Mouse (Mus musculus) forebrain, embryonic 12.5 days (tissue): ENCODE data around the gene Dock1. TPM values are rescaled to one million over a fixed set of nuclear protein-coding genes. Genes with fewer than 3 reads are reported as not detected.

Experiments
- ATAC-seq: fragments of 200-750 bp; cut with Nextera tagmentation; 2 replicates; pipeline ENCODE4 v1.8.0; 2017; ENCODE audit warnings: moderate TSS enrichment; ENCODE audit not compliant: low FRiP score
- H3K27ac ChIP-seq: fragments of 300-500 bp; sonication (generic); 2 replicates; pipeline ENCODE4 v1.5.1; 2016; ENCODE audit warnings: mild to moderate bottlenecking
- H3K27me3 ChIP-seq: fragments of 300-500 bp; sonication (generic); 2 replicates; pipeline ENCODE4 v1.6.1; 2016; ENCODE audit warnings: mild to moderate bottlenecking
- H3K36me3 ChIP-seq: fragments of 300-500 bp; sonication (generic); replicated peaks from 2 replicates; pipeline ENCODE4 v1.6.1; 2016; ENCODE audit warnings: mild to moderate bottlenecking
- H3K4me1 ChIP-seq: fragments of 300-500 bp; sonication (generic); 2 replicates; pipeline ENCODE4 v1.6.1; 2016
- H3K4me2 ChIP-seq: fragments of 300-500 bp; sonication (generic); 2 replicates; pipeline ENCODE4 v1.6.1; 2016; ENCODE audit warnings: mild to moderate bottlenecking, moderate library complexity
- H3K4me3 ChIP-seq: fragments of 300-500 bp; sonication (generic); replicated peaks from 2 replicates; pipeline ENCODE4 v1.5.1; 2016; ENCODE audit warnings: mild to moderate bottlenecking
- H3K9ac ChIP-seq: fragments of 300-500 bp; sonication (generic); 2 replicates; pipeline ENCODE4 v1.6.1; 2016; ENCODE audit warnings: mild to moderate bottlenecking
- H3K9me3 ChIP-seq: fragments of 300-500 bp; sonication (generic); 2 replicates; pipeline ENCODE4 v1.6.1; 2016
- WGBS: fragments of 180-500 bp; shearing (Covaris S2); methylation state at CpG from one replicate; pipeline ENCODE4 v1.1.7; 2016; 5-methylcytosine and 5-hydroxymethylcytosine counted together
- polyA plus RNA-seq: library from polyadenylated mRNA; unstranded; fragments of >200 nt; fragmentation: Nextera tagmentation; extraction: Ambion mirVana; gene quantifications from 2 replicates; pipeline ENCODE4 v1.2.1, GENCODE M21; 2016

The Dock1 gene
- polyA plus RNA-seq, 1 experiment from 2014 or later = 24.4 TPM

- 85% methylated on average over 15 of the region's 15 CpGs for WGBS
- H3K4me3 ChIP-seq = no peak overlapping the region
- H3K9me3 ChIP-seq = no peaks in the 10 kb centered on the region
- ATAC-seq = no peak
- H3K27me3 ChIP-seq = no peaks in the 10 kb centered on the region
- no peak overlapping the region for H3K27ac ChIP-seq
- no peak overlapping the region for H3K9ac ChIP-seq
- no peak overlapping the region for H3K4me2 ChIP-seq
- peaks cover 19% of the 10 kb centered on the region for H3K4me1 ChIP-seq
- peaks cover 8% of the 10 kb centered on the region; the same call in 1 of the 2 replicates for H3K36me3 ChIP-seq
These were observed 102.6 kb downstream of the Dock1 start for GRCm38 (mm10) chr7:134772867-134773590.

DNA sequence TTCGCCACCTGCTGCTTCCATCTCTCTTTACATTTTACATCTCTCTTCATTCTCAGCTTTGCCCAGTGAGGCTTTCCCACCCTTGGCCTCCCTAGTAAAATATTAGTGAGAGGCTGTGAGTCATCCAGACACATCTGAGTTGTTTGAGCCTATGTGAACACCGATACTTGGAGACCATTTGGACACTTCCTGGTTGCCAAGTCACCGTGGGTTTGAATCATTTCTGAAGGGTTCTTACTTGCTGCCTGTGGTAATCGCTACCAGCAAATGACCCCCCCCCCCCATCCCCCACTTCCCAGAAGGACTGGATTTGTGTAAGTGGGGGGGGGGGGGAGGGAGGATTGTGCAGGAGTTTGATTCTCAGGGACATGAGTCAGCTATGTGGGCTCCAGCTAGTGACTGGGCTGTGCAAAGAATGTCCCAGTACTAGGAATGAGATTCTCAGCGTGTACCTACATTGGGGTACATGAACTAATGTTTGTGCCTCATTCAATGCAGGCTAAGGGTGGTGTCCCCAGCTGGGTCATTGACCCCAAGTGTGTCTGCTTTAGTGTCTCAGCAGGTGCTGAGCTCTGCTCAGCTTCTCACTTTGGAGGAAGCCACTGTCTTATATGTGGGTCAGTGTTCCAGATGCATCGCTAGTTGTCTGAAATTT is 103.4 kb downstream of the Dock1 start:
- peak overlapping the region; percentile 76 for H3K27ac ChIP-seq
- WGBS = 74% methylated on average over 6 of the region's 6 CpGs
- no peak overlapping the region for H3K4me2 ChIP-seq

DNA sequence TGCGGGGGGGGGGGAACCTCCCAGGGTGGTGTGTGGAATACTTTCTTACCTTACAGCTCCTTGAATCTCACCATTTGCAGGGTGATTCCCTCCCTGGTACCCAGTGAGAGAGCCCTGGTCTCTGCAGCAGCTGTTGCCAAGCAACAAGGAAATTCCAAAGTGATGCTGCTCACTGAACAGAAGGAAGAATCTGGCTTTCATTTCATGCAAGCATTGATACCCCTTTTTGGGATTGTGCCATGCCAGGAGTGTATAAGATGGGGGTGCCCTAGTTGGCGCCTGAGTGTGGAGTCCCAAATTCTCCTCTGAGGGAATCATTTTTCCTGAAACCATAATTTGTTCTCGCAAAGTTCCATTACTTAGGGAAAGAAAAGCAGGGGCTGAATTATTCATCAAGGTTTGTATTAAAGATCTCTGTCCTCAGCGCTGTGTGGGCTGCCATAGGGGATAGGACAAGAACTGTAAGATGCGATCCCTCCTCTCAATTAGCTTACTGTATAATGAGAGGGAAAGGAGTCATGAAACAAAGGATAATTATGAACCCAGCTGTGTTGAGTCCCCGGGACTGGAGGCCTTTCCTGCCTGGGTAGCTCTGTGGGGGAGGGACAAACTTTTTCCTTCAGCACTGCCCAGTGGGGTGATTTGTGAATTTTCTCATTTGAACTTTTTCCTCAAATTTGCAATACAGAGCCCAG is 104.2 kb downstream of the Dock1 start:
- H3K9me3 ChIP-seq = no peaks in the 10 kb centered on the region
- peak overlapping the region; percentile 17; the same call in 1 of the 2 replicates for H3K4me2 ChIP-seq
- peak; percentile 76 for ATAC-seq
- 38% methylated on average over 6 of the region's 6 CpGs for WGBS
- no peak overlapping the region for H3K4me3 ChIP-seq
- no peaks in the 10 kb centered on the region for H3K27me3 ChIP-seq
- no peak overlapping the region for H3K9ac ChIP-seq
- H3K36me3 ChIP-seq = peaks cover 6% of the 10 kb centered on the region; the same call in 1 of the 2 replicates
- peaks cover 19% of the 10 kb centered on the region for H3K4me1 ChIP-seq
- H3K27ac ChIP-seq = peak overlapping the region; percentile 76

More for the DNA sequence above, 103.4 kb downstream of the Dock1 start:
- peak; percentile 50 for ATAC-seq
- Histone ChIP-seq H3K27me3 (no peaks in the 10 kb centered on the region), H3K4me1 (peaks cover 19% of the 10 kb centered on the region), H3K4me3 (no peak overlapping the region), H3K36me3 (peaks cover 6% of the 10 kb centered on the region; the same call in 1 of the 2 replicates), H3K9ac (no peak overlapping the region), H3K9me3 (no peaks in the 10 kb centered on the region)

GRCm38 (mm10) chr7:134775671-134776070 is 105.2 kb downstream of the Dock1 start:
- 81% methylated on average over 10 of the region's 10 CpGs for WGBS
- H3K4me2 ChIP-seq = no peak overlapping the region
- no peak overlapping the region for H3K9ac ChIP-seq
- no peak overlapping the region for H3K27ac ChIP-seq
- no peaks in the 10 kb centered on the region for H3K27me3 ChIP-seq
- 0 out of 2 replicates have a peak, but pooled peaks cover 6% of the 10 kb centered on the region for H3K36me3 ChIP-seq
- no peak for ATAC-seq
- H3K9me3 ChIP-seq = no peaks in the 10 kb centered on the region
- peaks cover 19% of the 10 kb centered on the region for H3K4me1 ChIP-seq
- H3K4me3 ChIP-seq = no peak overlapping the region

DNA sequence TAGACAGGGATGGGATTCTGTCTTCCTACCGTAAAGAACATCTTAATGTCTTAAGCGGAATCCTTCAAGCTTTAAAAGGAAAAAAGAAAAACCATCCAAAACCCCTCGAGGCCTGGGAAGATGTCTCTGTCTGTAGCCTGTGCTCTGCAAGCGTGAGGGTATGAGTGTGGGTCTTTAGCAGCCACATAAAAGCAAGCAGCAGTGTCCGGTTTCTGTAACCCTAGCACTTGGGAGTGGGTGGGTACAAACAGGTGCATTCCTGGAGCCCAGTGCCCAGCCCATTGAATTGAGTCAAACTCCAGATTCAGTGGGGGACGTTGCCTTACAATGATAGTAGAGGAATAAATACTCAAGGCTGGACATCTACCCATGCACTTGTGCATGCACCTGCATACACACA is 105.9 kb downstream of the Dock1 start:
- no peak for ATAC-seq
- H3K9me3 ChIP-seq = no peaks in the 10 kb centered on the region
- no peak overlapping the region for H3K9ac ChIP-seq
- 79% methylated on average over 6 of the region's 6 CpGs for WGBS
- no peaks in the 10 kb centered on the region for H3K27me3 ChIP-seq
- no peak overlapping the region for H3K4me2 ChIP-seq
- no peak overlapping the region for H3K4me3 ChIP-seq
- H3K36me3 ChIP-seq = 0 out of 2 replicates have a peak, but pooled peaks cover 6% of the 10 kb centered on the region
- peaks cover 19% of the 10 kb centered on the region for H3K4me1 ChIP-seq
- no peak overlapping the region for H3K27ac ChIP-seq

- Histone ChIP-seq H3K36me3 (0 out of 2 replicates have a peak, but pooled peaks cover 2% of the 10 kb centered on the region), H3K4me2 (no peak overlapping the region), H3K9me3 (no peaks in the 10 kb centered on the region), H3K27me3 (no peaks in the 10 kb centered on the region), H3K27ac (no peak overlapping the region), H3K4me3 (no peak overlapping the region), H3K4me1 (peaks cover 7% of the 10 kb centered on the region), H3K9ac (no peak overlapping the region)
- 97% methylated on average over 3 of the region's 3 CpGs for whole genome bisulfite sequencing
- ATAC-seq = no peak
These were observed 109.3 kb downstream of the Dock1 start for GRCm38 (mm10) chr7:134779761-134780160.

DNA sequence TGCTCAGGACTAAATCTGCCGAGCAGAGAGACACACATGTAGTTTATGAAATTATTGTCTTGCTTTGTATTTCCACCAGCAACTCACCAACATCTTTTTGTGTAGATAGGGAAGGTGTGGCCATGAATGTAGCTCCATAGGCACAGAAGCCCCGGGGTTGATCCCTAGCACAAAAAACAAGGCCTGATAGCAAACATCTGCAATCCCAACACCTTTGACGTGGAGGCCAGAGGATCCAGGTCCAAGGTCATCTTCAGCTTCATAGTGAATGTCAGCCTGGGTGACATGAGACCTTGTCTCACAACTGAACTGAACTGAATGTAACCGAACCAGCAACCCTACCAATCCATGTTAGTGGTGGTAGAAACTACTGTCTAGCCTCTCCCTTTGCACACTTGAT is 116.7 kb downstream of the Dock1 start:
- no peak for ATAC-seq
- H3K4me2 ChIP-seq = no peak overlapping the region
- H3K9ac ChIP-seq = no peak overlapping the region
- H3K27me3 ChIP-seq = no peaks in the 10 kb centered on the region
- H3K9me3 ChIP-seq = no peaks in the 10 kb centered on the region
- H3K27ac ChIP-seq = no peak overlapping the region
- H3K36me3 ChIP-seq = 0 out of 2 replicates have a peak, but pooled peaks cover 3% of the 10 kb centered on the region
- no peak overlapping the region for H3K4me3 ChIP-seq
- H3K4me1 ChIP-seq = 0 out of 2 replicates have a peak, but pooled peaks cover 2% of the 10 kb centered on the region
- 90% methylated on average over 4 of the region's 4 CpGs for WGBS

DNA sequence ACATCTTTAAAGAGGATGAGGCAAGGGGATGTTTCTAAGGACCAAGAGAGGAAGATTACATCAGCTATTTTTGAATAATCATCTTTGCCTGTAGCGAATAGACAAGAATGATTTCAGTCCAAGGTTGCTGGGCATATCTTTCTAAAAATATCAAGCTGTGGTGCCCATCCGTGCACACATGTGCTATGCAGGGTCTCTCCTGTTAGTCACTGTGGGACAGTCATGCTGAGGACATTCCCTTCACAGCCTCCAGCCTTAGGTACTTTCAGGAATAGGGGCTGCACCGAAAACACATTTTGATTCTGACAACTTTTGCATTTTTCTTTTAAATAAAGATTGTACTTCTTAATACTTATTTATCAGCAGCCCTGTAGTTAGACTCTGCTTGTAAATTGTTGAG is 124.4 kb downstream of the Dock1 start:
- WGBS = 95% methylated on average over 3 of the region's 3 CpGs
- Histone ChIP-seq H3K36me3 (0 out of 2 replicates have a peak, but pooled peaks cover 3% of the 10 kb centered on the region), H3K27ac (no peak overlapping the region)

GRCm38 (mm10) chr7:134800079-134800478 is 129.6 kb downstream of the Dock1 start:
- Histone ChIP-seq H3K9ac (no peak overlapping the region), H3K36me3 (0 out of 2 replicates have a peak, but pooled peaks cover 5% of the 10 kb centered on the region), H3K4me1 (no peaks in the 10 kb centered on the region), H3K9me3 (no peaks in the 10 kb centered on the region), H3K4me3 (no peak overlapping the region), H3K4me2 (no peak overlapping the region), H3K27ac (no peak overlapping the region), H3K27me3 (no peaks in the 10 kb centered on the region)
- ATAC-seq = no peak
- WGBS = 67% methylated on average over 4 of the region's 4 CpGs

More for the DNA sequence above, 124.4 kb downstream of the Dock1 start:
- ATAC-seq = no peak
- Histone ChIP-seq H3K9ac (no peak overlapping the region), H3K27me3 (no peaks in the 10 kb centered on the region), H3K9me3 (no peaks in the 10 kb centered on the region), H3K4me2 (no peak overlapping the region), H3K4me1 (no peaks in the 10 kb centered on the region), H3K4me3 (no peak overlapping the region)

GRCm38 (mm10) chr7:134804422-134804821 is 134.0 kb downstream of the Dock1 start:
- Histone ChIP-seq H3K27me3 (no peaks in the 10 kb centered on the region), H3K27ac (no peak overlapping the region), H3K9me3 (no peaks in the 10 kb centered on the region), H3K4me3 (no peak overlapping the region), H3K4me1 (no peaks in the 10 kb centered on the region), H3K4me2 (no peak overlapping the region), H3K36me3 (0 out of 2 replicates have a peak, but pooled peaks cover 5% of the 10 kb centered on the region), H3K9ac (no peak overlapping the region)
- WGBS = 93% methylated on average over 4 of the region's 4 CpGs
- no peak for ATAC-seq

DNA sequence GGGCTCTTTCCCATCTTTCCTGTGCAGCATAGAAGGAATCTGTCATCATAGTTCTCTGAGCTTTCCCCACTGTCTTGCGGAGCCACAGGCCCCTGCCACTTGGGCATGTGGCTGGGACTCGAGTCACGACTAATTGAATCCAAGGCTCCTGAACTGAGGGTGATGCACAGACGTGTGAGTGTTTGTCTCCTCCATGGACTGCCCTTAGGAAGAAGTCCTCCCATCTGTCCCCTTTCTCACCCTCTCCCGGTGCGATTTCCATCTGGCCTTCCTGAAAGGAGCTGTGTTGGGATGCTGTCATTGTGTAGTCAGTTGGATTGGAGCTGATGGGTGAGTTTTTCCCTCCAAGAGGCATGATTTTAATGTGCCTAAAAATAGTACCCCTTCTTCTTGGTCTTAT is 136.3 kb downstream of the Dock1 start:
- H3K27me3 ChIP-seq = no peaks in the 10 kb centered on the region
- no peak overlapping the region for H3K4me2 ChIP-seq
- H3K27ac ChIP-seq = no peak overlapping the region
- H3K9me3 ChIP-seq = no peaks in the 10 kb centered on the region
- H3K4me1 ChIP-seq = no peaks in the 10 kb centered on the region
- WGBS = 83% methylated on average over 6 of the region's 6 CpGs
- no peak for ATAC-seq
- 0 out of 2 replicates have a peak, but pooled peaks cover 5% of the 10 kb centered on the region for H3K36me3 ChIP-seq
- no peak overlapping the region for H3K9ac ChIP-seq
- no peak overlapping the region for H3K4me3 ChIP-seq

DNA sequence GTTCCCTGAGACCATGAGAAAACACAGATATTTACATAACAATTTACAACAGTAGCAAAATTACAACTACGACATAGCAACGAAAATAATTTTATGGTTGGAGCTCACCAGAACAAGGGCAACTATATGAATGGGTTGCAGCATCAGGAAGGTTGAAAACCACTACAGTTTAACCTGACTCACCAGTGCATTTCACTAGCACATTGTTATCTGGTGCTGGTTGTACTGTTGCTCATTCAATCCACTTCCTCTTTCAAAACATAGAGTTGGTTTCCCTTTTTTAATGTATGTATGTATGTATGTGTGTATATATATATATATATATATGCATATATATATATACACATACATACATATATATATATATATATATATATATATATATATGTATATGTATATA is 138.0 kb downstream of the Dock1 start:
- H3K9ac ChIP-seq = no peak overlapping the region
- 0 out of 2 replicates have a peak, but pooled peaks cover 5% of the 10 kb centered on the region for H3K36me3 ChIP-seq
- no peak overlapping the region for H3K4me2 ChIP-seq
- no peak for ATAC-seq
- no peak overlapping the region for H3K27ac ChIP-seq
- 97% methylated on average over 2 of the region's 2 CpGs for WGBS
- no peaks in the 10 kb centered on the region for H3K4me1 ChIP-seq
- no peak overlapping the region for H3K4me3 ChIP-seq
- H3K27me3 ChIP-seq = no peaks in the 10 kb centered on the region
- no peaks in the 10 kb centered on the region for H3K9me3 ChIP-seq
